Mouse (Mus musculus): Measurements from ENCODE around the gene Dpyd. TPM values are rescaled to one million over a fixed set of nuclear protein-coding genes. Genes with fewer than 3 reads are reported as not detected.

Dpyd gene
- 0.57 and 1.1 TPM in 2 replicates for polyA plus RNA-seq (2011; ENCODE audit: insufficient read depth, insufficient read length, low read depth, missing spikeins)

GRCm38 (mm10) chr3:118561554-118562310 lies at the start of gene Dpyd:
Gene Dpyd, plus strand, starts transcription at chr3:118562129.
- no peaks in the 10 kb centered on the region for H3K4me1 ChIP-seq (ENCODE audit: control insufficient read depth, insufficient read depth, low read length)
- H3K36me3 ChIP-seq (ENCODE audit: control insufficient read depth, insufficient read depth, low read length, poor library complexity, severe bottlenecking), result no peaks in the 10 kb centered on the region
- no peaks in the 10 kb centered on the region for H3K9me3 ChIP-seq (replicated peaks; ENCODE audit: control insufficient read depth, insufficient read depth, low read length, poor library complexity, severe bottlenecking)
- TF ChIP-seq POLR2A (IDR thresholded peaks at IDR 0.05; ENCODE audit: insufficient read depth, low read length), result peak; percentile 19
- no peak for TF ChIP-seq CTCF (IDR thresholded peaks at IDR 0.05; ENCODE audit: low read depth, low read length)
- H3K9ac ChIP-seq (ENCODE audit: low read depth, poor library complexity, severe bottlenecking), result peak within 1 kb of the TSS; percentile 73
- H3K27me3 ChIP-seq (ENCODE audit: control insufficient read depth, insufficient read depth, low read length, poor library complexity, severe bottlenecking), result no peaks in the 10 kb centered on the region
- H3K4me3 ChIP-seq (ENCODE audit: low read depth, low read length), result peak within 1 kb of the TSS; percentile 65
- H3K27ac ChIP-seq (ENCODE audit: insufficient read depth, low read length), result no peak within 1 kb of the TSS

- Histone ChIP-seq H3K4me3 (ENCODE audit: low read depth, low read length) (no peak overlapping the region), H3K27me3 (ENCODE audit: control insufficient read depth, insufficient read depth, low read length, poor library complexity, severe bottlenecking) (no peaks in the 10 kb centered on the region), H3K4me1 (ENCODE audit: control insufficient read depth, insufficient read depth, low read length) (no peaks in the 10 kb centered on the region), H3K9ac (ENCODE audit: low read depth, poor library complexity, severe bottlenecking) (no peak overlapping the region), H3K9me3 (replicated peaks; ENCODE audit: control insufficient read depth, insufficient read depth, low read length, poor library complexity, severe bottlenecking) (no peaks in the 10 kb centered on the region), H3K36me3 (ENCODE audit: control insufficient read depth, insufficient read depth, low read length, poor library complexity, severe bottlenecking) (no peaks in the 10 kb centered on the region), H3K27ac (ENCODE audit: insufficient read depth, low read length) (no peak overlapping the region)
- TF ChIP-seq CTCF (IDR thresholded peaks at IDR 0.05; ENCODE audit: low read depth, low read length) (no peak), EP300 (IDR thresholded peaks at IDR 0.05; ENCODE audit: insufficient read depth, low read depth, low read length) (no peak)
These were observed 24.3 kb upstream of the Dpyd start for GRCm38 (mm10) chr3:118537676-118538075.

- Histone ChIP-seq H3K9me3 (replicated peaks; ENCODE audit: control insufficient read depth, insufficient read depth, low read length, poor library complexity, severe bottlenecking) (no peaks in the 10 kb centered on the region), H3K9ac (ENCODE audit: low read depth, poor library complexity, severe bottlenecking) (no peak overlapping the region), H3K4me3 (ENCODE audit: low read depth, low read length) (no peak overlapping the region), H3K27ac (ENCODE audit: insufficient read depth, low read length) (no peak overlapping the region), H3K4me1 (ENCODE audit: control insufficient read depth, insufficient read depth, low read length) (no peaks in the 10 kb centered on the region), H3K36me3 (ENCODE audit: control insufficient read depth, insufficient read depth, low read length, poor library complexity, severe bottlenecking) (no peaks in the 10 kb centered on the region), H3K27me3 (ENCODE audit: control insufficient read depth, insufficient read depth, low read length, poor library complexity, severe bottlenecking) (no peaks in the 10 kb centered on the region)
- TF ChIP-seq CTCF (IDR thresholded peaks at IDR 0.05; ENCODE audit: low read depth, low read length), result no peak
- no peak for TF ChIP-seq EP300 (IDR thresholded peaks at IDR 0.05; ENCODE audit: insufficient read depth, low read depth, low read length)
- no peak for TF ChIP-seq POLR2A (IDR thresholded peaks at IDR 0.05; ENCODE audit: insufficient read depth, low read length)
These were observed 20.2 kb upstream of the Dpyd start for GRCm38 (mm10) chr3:118541766-118542165.

GRCm38 (mm10) chr3:118547551-118548210 lies 14.2 kb upstream of the Dpyd start:
- Histone ChIP-seq H3K4me1 (ENCODE audit: control insufficient read depth, insufficient read depth, low read length) (no peaks in the 10 kb centered on the region), H3K27me3 (ENCODE audit: control insufficient read depth, insufficient read depth, low read length, poor library complexity, severe bottlenecking) (no peaks in the 10 kb centered on the region), H3K4me3 (ENCODE audit: low read depth, low read length) (no peak overlapping the region), H3K36me3 (ENCODE audit: control insufficient read depth, insufficient read depth, low read length, poor library complexity, severe bottlenecking) (no peaks in the 10 kb centered on the region), H3K27ac (ENCODE audit: insufficient read depth, low read length) (no peak overlapping the region), H3K9me3 (replicated peaks; ENCODE audit: control insufficient read depth, insufficient read depth, low read length, poor library complexity, severe bottlenecking) (no peaks in the 10 kb centered on the region), H3K9ac (ENCODE audit: low read depth, poor library complexity, severe bottlenecking) (no peak overlapping the region)
- TF ChIP-seq CTCF (IDR thresholded peaks at IDR 0.05; ENCODE audit: low read depth, low read length) (no peak), EP300 (IDR thresholded peaks at IDR 0.05; ENCODE audit: insufficient read depth, low read depth, low read length) (no peak)

- Histone ChIP-seq H3K4me1 (ENCODE audit: control insufficient read depth, insufficient read depth, low read length) (no peaks in the 10 kb centered on the region), H3K27me3 (ENCODE audit: control insufficient read depth, insufficient read depth, low read length, poor library complexity, severe bottlenecking) (no peaks in the 10 kb centered on the region), H3K4me3 (ENCODE audit: low read depth, low read length) (no peak overlapping the region), H3K9me3 (replicated peaks; ENCODE audit: control insufficient read depth, insufficient read depth, low read length, poor library complexity, severe bottlenecking) (no peaks in the 10 kb centered on the region), H3K27ac (ENCODE audit: insufficient read depth, low read length) (no peak overlapping the region), H3K36me3 (ENCODE audit: control insufficient read depth, insufficient read depth, low read length, poor library complexity, severe bottlenecking) (no peaks in the 10 kb centered on the region), H3K9ac (ENCODE audit: low read depth, poor library complexity, severe bottlenecking) (no peak overlapping the region)
- TF ChIP-seq EP300 (IDR thresholded peaks at IDR 0.05; ENCODE audit: insufficient read depth, low read depth, low read length), result no peak
These were observed 4.3 kb upstream of the Dpyd start for GRCm38 (mm10) chr3:118557605-118558004.

DNA sequence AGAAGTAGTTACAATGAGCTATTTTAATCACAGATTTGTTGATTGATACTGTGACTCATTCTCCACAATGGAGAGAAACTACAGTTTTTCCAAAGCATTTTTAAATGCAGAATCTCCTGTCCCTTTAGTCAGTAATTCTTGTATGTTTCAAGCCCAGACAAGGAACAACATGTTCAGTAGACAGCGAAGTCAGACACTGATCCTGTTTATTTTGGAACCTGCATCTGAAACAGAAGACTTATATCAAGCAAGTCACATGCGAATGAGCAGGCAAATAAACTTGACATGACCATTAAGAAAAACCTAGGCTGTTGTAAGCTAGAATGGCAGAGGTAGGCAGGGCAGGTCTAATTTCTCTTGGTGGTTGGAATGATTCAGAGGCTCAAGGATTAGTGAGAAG lies 2.0 kb upstream of the Dpyd start:
- no peaks in the 10 kb centered on the region for H3K27me3 ChIP-seq (ENCODE audit: control insufficient read depth, insufficient read depth, low read length, poor library complexity, severe bottlenecking)
- no peaks in the 10 kb centered on the region for H3K9me3 ChIP-seq (replicated peaks; ENCODE audit: control insufficient read depth, insufficient read depth, low read length, poor library complexity, severe bottlenecking)
- H3K36me3 ChIP-seq (ENCODE audit: control insufficient read depth, insufficient read depth, low read length, poor library complexity, severe bottlenecking), result no peaks in the 10 kb centered on the region
- no peak overlapping the region for H3K4me3 ChIP-seq (ENCODE audit: low read depth, low read length)
- H3K4me1 ChIP-seq (ENCODE audit: control insufficient read depth, insufficient read depth, low read length), result no peaks in the 10 kb centered on the region
- H3K27ac ChIP-seq (ENCODE audit: insufficient read depth, low read length), result no peak overlapping the region
- H3K9ac ChIP-seq (ENCODE audit: low read depth, poor library complexity, severe bottlenecking), result no peak overlapping the region
- no peak for TF ChIP-seq CTCF (IDR thresholded peaks at IDR 0.05; ENCODE audit: low read depth, low read length)
- no peak for TF ChIP-seq POLR2A (IDR thresholded peaks at IDR 0.05; ENCODE audit: insufficient read depth, low read length)
- TF ChIP-seq EP300 (IDR thresholded peaks at IDR 0.05; ENCODE audit: insufficient read depth, low read depth, low read length), result no peak
